Mouse (Mus musculus) cerebellum, adult 2 months (tissue): ENCODE measurements at regions not wholly inside any gene's neighbourhood (a gene's known extent, or its start where the extent isn't known, plus 50 kb on each side); places are given as distances from the start of the nearest gene placed in this dataset.

Source experiments
- DNase-seq, 2 experiments: peaks; one replicate each; pipeline ENCODE4 v3.0.0; 2021
- H3K27ac ChIP-seq: fragments of 200-500 bp; 2 replicates; pipeline ENCODE4 v1.5.1; 2012; ENCODE audit warnings: low read length, control low read depth, inconsistent platforms; ENCODE audit not compliant: insufficient read depth
- H3K27me3 ChIP-seq: fragments of 200-500 bp; 2 replicates; pipeline ENCODE4 v1.6.1; 2012; ENCODE audit warnings: inconsistent platforms, mild to moderate bottlenecking, low read length, moderate library complexity; ENCODE audit not compliant: control insufficient read depth, insufficient read depth
- H3K4me1 ChIP-seq: fragments of 200-500 bp; 2 replicates; pipeline ENCODE4 v1.6.1; 2011; ENCODE audit warnings: low read length; ENCODE audit not compliant: control insufficient read depth, insufficient read depth
- H3K4me3 ChIP-seq: fragments of 200-500 bp; replicated peaks from 2 replicates; pipeline ENCODE3; 2011; ENCODE audit warnings: mild to moderate bottlenecking, low read depth, low read length, control low read depth; ENCODE audit not compliant: insufficient read depth
- CTCF ChIP-seq: fragments of 200-500 bp; IDR thresholded peaks from 2 replicates; pipeline ENCODE4 v1.5.1; 2011; ENCODE audit warnings: low read depth, mild to moderate bottlenecking, control low read depth, low read length, moderate library complexity, borderline replicate concordance; ENCODE audit not compliant: insufficient read depth
- POLR2A ChIP-seq: fragments of 200-500 bp; IDR thresholded peaks from 2 replicates; pipeline ENCODE4 v1.6.1; 2011; ENCODE audit warnings: low read length, control low read depth, borderline replicate concordance; ENCODE audit not compliant: insufficient read depth
- WGBS: fragments of 180-500 bp; shearing (Covaris S2); methylation state at CpG from one replicate; pipeline ENCODE4 v1.1.7; 2018; 5-methylcytosine and 5-hydroxymethylcytosine counted together

DNA sequence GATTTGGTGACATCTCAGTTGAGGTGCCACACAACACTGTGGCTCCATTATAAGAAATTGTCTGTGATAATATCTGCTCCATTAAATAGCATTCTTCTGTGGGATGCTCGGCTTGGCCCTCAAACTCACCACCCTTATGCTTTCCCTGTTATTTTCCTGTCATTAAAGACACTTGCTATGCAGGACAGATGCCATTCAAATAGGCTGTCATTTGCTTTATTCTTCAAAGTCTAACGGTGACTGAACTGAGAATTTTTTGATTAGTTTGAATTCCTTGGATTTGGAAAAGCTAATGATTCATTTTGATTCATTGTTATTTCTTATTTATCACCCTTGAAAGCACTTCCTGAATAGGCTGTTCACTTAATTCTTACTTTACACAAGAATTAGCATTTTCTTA lies 339.3 kb upstream of the Mmadhc start:
- Histone ChIP-seq H3K4me3 (no peak overlapping the region), H3K4me1 (no peaks in the 10 kb centered on the region), H3K27ac (no peak overlapping the region), H3K27me3 (no peaks in the 10 kb centered on the region)
- WGBS, result 68% methylated on average over 2 of the region's 2 CpGs
- no peak for TF ChIP-seq POLR2A
- no peak for TF ChIP-seq CTCF
- no peak for DNase-seq

DNA sequence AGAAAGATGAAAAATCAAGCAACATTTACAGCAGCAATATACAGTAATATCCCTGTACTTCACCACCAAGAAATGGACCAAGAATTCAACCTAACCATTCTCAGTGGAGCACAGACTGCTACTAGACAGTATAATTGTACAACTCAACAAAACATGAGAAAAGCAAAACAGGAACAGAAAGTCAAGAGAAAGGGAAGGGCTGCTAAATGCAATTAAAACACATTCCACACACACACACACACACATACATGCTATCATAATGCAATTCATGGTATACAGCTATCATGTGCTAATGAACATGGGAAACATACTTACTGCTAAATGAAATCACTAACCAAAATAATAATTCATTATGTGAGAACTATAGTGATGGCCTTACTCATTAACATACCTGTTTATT lies 335.2 kb upstream of the Mmadhc start:
- H3K27ac ChIP-seq, result no peak overlapping the region
- no peaks in the 10 kb centered on the region for H3K27me3 ChIP-seq
- H3K4me1 ChIP-seq, result no peaks in the 10 kb centered on the region
- DNase-seq, result no peak
- TF ChIP-seq POLR2A (no peak), CTCF (no peak)
- no peak overlapping the region for H3K4me3 ChIP-seq

GRCm38 (mm10) chr2:50627501-50627900 lies 330.9 kb upstream of the Mmadhc start:
- no peaks in the 10 kb centered on the region for H3K4me1 ChIP-seq
- H3K4me3 ChIP-seq, result no peak overlapping the region
- no peak overlapping the region for H3K27ac ChIP-seq
- WGBS, result 86% methylated on average over 2 of the region's 2 CpGs
- H3K27me3 ChIP-seq, result no peaks in the 10 kb centered on the region
- no peak for DNase-seq
- TF ChIP-seq CTCF (no peak), POLR2A (no peak)

DNA sequence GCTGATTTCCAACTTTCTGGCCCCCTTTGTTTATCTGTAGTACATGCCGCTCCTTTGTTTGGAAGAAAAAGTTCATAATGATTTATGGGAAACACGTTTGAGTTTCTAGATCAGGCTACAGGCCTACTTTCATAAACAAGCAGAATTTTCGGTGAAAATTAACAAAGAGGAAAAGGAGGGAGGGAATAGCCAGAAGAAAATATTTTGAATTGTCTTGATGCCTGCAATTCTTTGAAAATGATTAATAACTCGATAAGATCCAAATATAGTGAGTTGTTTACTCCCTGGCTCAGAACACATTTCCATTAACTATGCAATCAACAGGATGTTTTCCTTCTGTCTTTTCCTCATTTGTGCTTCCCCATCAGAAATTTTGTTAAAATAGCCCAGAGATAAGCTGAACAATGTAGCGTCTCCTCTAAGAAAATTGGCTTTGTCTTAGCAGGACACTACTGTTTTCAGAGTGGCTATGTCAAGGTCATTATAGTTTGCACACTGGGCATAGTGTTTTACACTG lies 328.7 kb upstream of the Mmadhc start:
- no peak overlapping the region for H3K4me3 ChIP-seq
- no peak overlapping the region for H3K27ac ChIP-seq
- no peak for DNase-seq
- 90% methylated on average over 5 of the region's 5 CpGs for WGBS
- TF ChIP-seq POLR2A (no peak), CTCF (no peak)
- H3K27me3 ChIP-seq, result no peaks in the 10 kb centered on the region
- H3K4me1 ChIP-seq, result no peaks in the 10 kb centered on the region

DNA sequence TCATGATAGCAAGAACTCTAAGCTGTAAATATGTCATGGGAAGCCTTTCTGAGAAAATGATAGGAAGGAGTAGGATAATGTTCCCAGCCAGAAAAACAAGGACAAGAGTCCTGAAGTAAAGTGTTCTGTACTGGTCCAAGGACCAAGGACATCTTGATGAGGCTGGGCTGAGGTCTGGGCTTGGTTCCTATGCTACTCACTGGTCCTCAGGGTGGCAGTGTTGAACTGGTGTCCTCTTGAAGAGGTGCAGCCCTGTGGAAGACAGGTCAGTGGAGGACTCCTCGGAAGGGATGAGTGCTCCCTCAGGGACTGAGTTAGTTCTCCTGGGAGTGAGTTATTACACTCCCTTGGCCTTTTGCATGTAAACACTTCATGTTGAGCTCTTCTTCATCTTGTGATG lies 312.5 kb upstream of the Mmadhc start:
- peak; percentile 40 to 41 for DNase-seq
- Histone ChIP-seq H3K27me3 (no peaks in the 10 kb centered on the region), H3K4me1 (no peaks in the 10 kb centered on the region), H3K4me3 (no peak overlapping the region), H3K27ac (no peak overlapping the region)
- 19% methylated on average over 1 of the region's 1 CpGs for WGBS
- TF ChIP-seq POLR2A (no peak), CTCF (peak; percentile 61; the same call in 1 of the 2 replicates)

- no peak overlapping the region for H3K4me3 ChIP-seq
- no peak overlapping the region for H3K27ac ChIP-seq
- TF ChIP-seq CTCF (no peak), POLR2A (no peak)
- no peaks in the 10 kb centered on the region for H3K4me1 ChIP-seq
- WGBS, result 23% methylated on average over 6 of the region's 6 CpGs
- no peaks in the 10 kb centered on the region for H3K27me3 ChIP-seq
- DNase-seq, result no peak
Measured at GRCm38 (mm10) chr2:50589195-50589594, 292.6 kb upstream of the Mmadhc start.

- 80% methylated on average over 6 of the region's 6 CpGs for WGBS
- Histone ChIP-seq H3K27ac (no peak overlapping the region), H3K27me3 (no peaks in the 10 kb centered on the region), H3K4me3 (no peak overlapping the region), H3K4me1 (no peaks in the 10 kb centered on the region)
- no peak for DNase-seq
- TF ChIP-seq CTCF (no peak), POLR2A (no peak)
Measured at GRCm38 (mm10) chr2:50588652-50589051, 292.1 kb upstream of the Mmadhc start.

DNA sequence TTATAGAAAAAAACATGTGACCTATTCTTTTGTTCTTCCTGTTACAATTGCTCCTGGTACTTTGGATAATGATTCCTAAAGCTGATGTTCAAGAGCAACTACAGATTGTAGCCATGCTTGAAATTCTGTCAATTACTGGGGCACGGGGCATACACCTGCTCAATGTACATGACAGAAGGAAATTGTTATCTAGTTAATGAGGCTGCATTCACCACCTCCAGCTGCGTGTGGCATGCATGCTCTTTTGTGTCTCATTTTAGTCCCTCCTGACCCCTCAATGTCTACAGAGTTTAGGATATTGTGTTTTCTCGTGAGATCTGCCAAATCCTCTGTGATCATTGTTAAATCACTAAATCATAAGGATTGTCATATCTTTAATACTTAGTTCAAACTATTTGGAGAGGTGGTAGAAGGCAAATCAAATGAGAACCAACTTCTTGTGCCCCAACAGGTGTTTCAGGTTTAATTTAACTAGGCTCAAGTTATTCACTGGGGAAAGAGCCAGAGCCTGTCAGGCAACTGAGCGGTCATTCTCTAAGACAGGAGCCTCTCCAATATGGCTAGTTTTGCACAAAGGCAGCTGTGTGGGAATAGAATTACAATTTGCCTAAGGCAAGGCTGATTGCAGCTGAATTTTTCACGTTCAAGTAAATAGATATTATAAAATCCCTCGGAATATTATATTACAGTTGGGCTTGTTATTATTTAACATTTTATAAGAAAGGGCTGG lies 289.9 kb upstream of the Mmadhc start:
- H3K27me3 ChIP-seq, result no peaks in the 10 kb centered on the region
- no peak overlapping the region for H3K4me3 ChIP-seq
- DNase-seq, result no peak
- no peak for TF ChIP-seq CTCF
- no peak for TF ChIP-seq POLR2A
- WGBS, result 41% methylated on average over 6 of the region's 6 CpGs
- no peaks in the 10 kb centered on the region for H3K4me1 ChIP-seq
- no peak overlapping the region for H3K27ac ChIP-seq
